ENCODE assay signal across 14 mouse cellular contexts in the genomic region with DNA sequence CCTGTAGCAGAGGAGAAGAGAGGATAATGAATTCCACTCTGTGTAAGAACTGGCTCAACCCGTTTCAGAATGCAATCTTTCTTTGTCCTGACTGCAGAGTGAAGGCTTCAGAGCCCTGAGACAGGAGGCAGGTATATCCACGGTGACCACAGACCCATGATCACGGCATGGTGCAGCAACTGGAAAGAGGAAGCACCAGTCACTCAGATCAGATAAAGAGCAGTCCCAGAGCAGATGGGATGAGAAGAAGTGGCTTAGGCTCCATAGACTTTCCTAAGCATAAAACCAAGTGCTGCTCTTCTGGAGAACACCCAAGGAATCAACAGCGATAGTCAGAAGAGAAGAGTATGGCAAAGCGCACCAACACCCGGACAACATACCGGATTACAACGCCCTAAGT.
"Had no signal": no experiment of that assay in that cellular context is flagged by ENCODE, and none has a peak within 500 bp of the region (broad histone marks: within the 10 kb centered on the region; RNA-seq: fewer than 3 reads in every experiment).

No protein-coding gene starts in this region.

- DNase-seq: kidney, postnatal 10 days; lung, adult 2 months; lung, postnatal 36 days; thymus, adult 2 months; thymus, postnatal 25 days had no signal

- ATAC-seq: lung, postnatal 0 days; midbrain, embryonic 13.5 days had no signal

- H3K4me3 ChIP-seq: left cerebral cortex, adult 2 months; limb, embryonic 10.5 days; liver, embryonic 15.5 days; megakaryocyte, embryonic 14.5 days; midbrain, embryonic 13.5 days; myocyte; neural tube, embryonic 15.5 days had no signal

- H3K27me3 ChIP-seq: liver, embryonic 15.5 days; megakaryocyte, embryonic 14.5 days; midbrain, embryonic 13.5 days; neural tube, embryonic 15.5 days had no signal

- H3K4me1 ChIP-seq: limb, embryonic 10.5 days; liver, embryonic 15.5 days; midbrain, embryonic 13.5 days; neural tube, embryonic 15.5 days had no signal

- H3K27ac ChIP-seq: left cerebral cortex, adult 2 months; limb, embryonic 10.5 days; liver, embryonic 15.5 days; midbrain, embryonic 13.5 days; neural tube, embryonic 15.5 days had no signal

- H3K9me3 ChIP-seq: limb, embryonic 10.5 days; liver, embryonic 15.5 days; midbrain, embryonic 13.5 days; neural tube, embryonic 15.5 days had no signal

- H3K4me2 ChIP-seq: liver, embryonic 11.5 days; liver, embryonic 15.5 days; midbrain, embryonic 13.5 days; neural tube, embryonic 15.5 days had no signal

- H3K9ac ChIP-seq: liver, embryonic 15.5 days; midbrain, embryonic 13.5 days; neural tube, embryonic 15.5 days had no signal

- H3K36me3 ChIP-seq: limb, embryonic 10.5 days; liver, embryonic 15.5 days; midbrain, embryonic 13.5 days; neural tube, embryonic 15.5 days had no signal
